Mouse (Mus musculus): ENCODE results near the gene Col4a4. TPM values are rescaled to one million over a fixed set of nuclear protein-coding genes. Genes with fewer than 3 reads are reported as not detected.
A peak's percentile ranks its signal among the peaks of the same experiment; 100 is the strongest.

The Col4a4 gene
- polyA plus RNA-seq, 1 experiment from 2014 or later: 0.31 TPM

GRCm38 (mm10) chr1:82536515-82537174 is 50.0 kb downstream of the Col4a4 start:
- 30% methylated on average over 6 of the region's 6 CpGs for WGBS

GRCm38 (mm10) chr1:82527931-82528330 is 58.7 kb downstream of the Col4a4 start:
- H3K27me3 ChIP-seq (replicated peaks): no peaks in the 10 kb centered on the region
- 64% methylated on average over 4 of the region's 4 CpGs for WGBS
- no peak overlapping the region for H3K4me3 ChIP-seq (replicated peaks)
- no peak for ATAC-seq (ENCODE audit: low FRiP score)
- no peaks in the 10 kb centered on the region for H3K36me3 ChIP-seq
- H3K27ac ChIP-seq (replicated peaks): no peak overlapping the region
- H3K4me2 ChIP-seq: no peak overlapping the region
- no peaks in the 10 kb centered on the region for H3K9me3 ChIP-seq (replicated peaks)
- H3K4me1 ChIP-seq: no peaks in the 10 kb centered on the region
- no peak overlapping the region for H3K9ac ChIP-seq (replicated peaks)

More at GRCm38 (mm10) chr1:82536515-82537174, 50.0 kb downstream of the Col4a4 start:
- no peaks in the 10 kb centered on the region for H3K36me3 ChIP-seq
- H3K4me1 ChIP-seq: no peaks in the 10 kb centered on the region
- H3K9me3 ChIP-seq (replicated peaks): no peaks in the 10 kb centered on the region
- ATAC-seq (ENCODE audit: low FRiP score): no peak
- H3K9ac ChIP-seq (replicated peaks): no peak overlapping the region
- H3K4me2 ChIP-seq: no peak overlapping the region
- H3K27ac ChIP-seq (replicated peaks): no peak overlapping the region
- no peak overlapping the region for H3K4me3 ChIP-seq (replicated peaks)
- no peaks in the 10 kb centered on the region for H3K27me3 ChIP-seq (replicated peaks)

- no peak for ATAC-seq (ENCODE audit: low FRiP score)
Observed at GRCm38 (mm10) chr1:82491954-82492353, 94.7 kb downstream of the Col4a4 start.

GRCm38 (mm10) chr1:82486371-82486770 is 100.3 kb downstream of the Col4a4 start:
- H3K4me2 ChIP-seq: no peak overlapping the region
- no peaks in the 10 kb centered on the region for H3K4me1 ChIP-seq
- no peaks in the 10 kb centered on the region for H3K36me3 ChIP-seq
- WGBS: 88% methylated on average over 4 of the region's 4 CpGs
- ATAC-seq (ENCODE audit: low FRiP score): no peak
- H3K9ac ChIP-seq (replicated peaks): no peak overlapping the region
- H3K27me3 ChIP-seq (replicated peaks): no peaks in the 10 kb centered on the region
- H3K27ac ChIP-seq (replicated peaks): no peak overlapping the region
- H3K4me3 ChIP-seq (replicated peaks): no peak overlapping the region
- H3K9me3 ChIP-seq (replicated peaks): no peaks in the 10 kb centered on the region

More at GRCm38 (mm10) chr1:82491954-82492353, 94.7 kb downstream of the Col4a4 start:
- Histone ChIP-seq H3K9ac (replicated peaks) (no peak overlapping the region), H3K4me2 (no peak overlapping the region), H3K27ac (replicated peaks) (no peak overlapping the region), H3K4me1 (no peaks in the 10 kb centered on the region), H3K27me3 (replicated peaks) (no peaks in the 10 kb centered on the region), H3K4me3 (replicated peaks) (no peak overlapping the region), H3K9me3 (replicated peaks) (no peaks in the 10 kb centered on the region), H3K36me3 (no peaks in the 10 kb centered on the region)
- WGBS: 87% methylated on average over 2 of the region's 2 CpGs

GRCm38 (mm10) chr1:82482371-82482770 is 104.3 kb downstream of the Col4a4 start:
- no peak overlapping the region for H3K9ac ChIP-seq (replicated peaks)
- H3K9me3 ChIP-seq (replicated peaks): no peaks in the 10 kb centered on the region
- H3K36me3 ChIP-seq: no peaks in the 10 kb centered on the region
- no peak overlapping the region for H3K4me3 ChIP-seq (replicated peaks)
- H3K4me1 ChIP-seq: no peaks in the 10 kb centered on the region
- no peak overlapping the region for H3K4me2 ChIP-seq
- H3K27me3 ChIP-seq (replicated peaks): no peaks in the 10 kb centered on the region
- WGBS: 93% methylated on average over 7 of the region's 7 CpGs
- no peak overlapping the region for H3K27ac ChIP-seq (replicated peaks)
- no peak for ATAC-seq (ENCODE audit: low FRiP score)

- ATAC-seq (ENCODE audit: low FRiP score): no peak
- no peak overlapping the region for H3K27ac ChIP-seq (replicated peaks)
- H3K4me1 ChIP-seq: peaks cover 13% of the 10 kb centered on the region
- H3K4me3 ChIP-seq (replicated peaks): no peak overlapping the region
- no peaks in the 10 kb centered on the region for H3K36me3 ChIP-seq
- whole genome bisulfite sequencing: 87% methylated on average over 12 of the region's 12 CpGs
- no peaks in the 10 kb centered on the region for H3K9me3 ChIP-seq (replicated peaks)
- H3K9ac ChIP-seq (replicated peaks): no peak overlapping the region
- H3K4me2 ChIP-seq: no peak overlapping the region
- no peaks in the 10 kb centered on the region for H3K27me3 ChIP-seq (replicated peaks)
Observed at GRCm38 (mm10) chr1:82479696-82480487, 106.8 kb downstream of the Col4a4 start.

GRCm38 (mm10) chr1:82476746-82477145 is 109.9 kb downstream of the Col4a4 start:
- no peaks in the 10 kb centered on the region for H3K9me3 ChIP-seq (replicated peaks)
- H3K36me3 ChIP-seq: no peaks in the 10 kb centered on the region
- no peak overlapping the region for H3K9ac ChIP-seq (replicated peaks)
- H3K4me3 ChIP-seq (replicated peaks): no peak overlapping the region
- H3K4me2 ChIP-seq: peak overlapping the region; percentile 27
- 6% methylated on average over 9 of the region's 9 CpGs for WGBS
- peak; percentile 58; the same call in 1 of the 2 replicates for ATAC-seq (ENCODE audit: low FRiP score)
- H3K4me1 ChIP-seq: peaks cover 20% of the 10 kb centered on the region
- 0 out of 2 replicates have a peak overlapping the region, but pooled peaks have one; percentile 33 for H3K27ac ChIP-seq (replicated peaks)
- no peaks in the 10 kb centered on the region for H3K27me3 ChIP-seq (replicated peaks)

- WGBS: 30% methylated on average over 11 of the region's 11 CpGs
- H3K27ac ChIP-seq (replicated peaks): no peak overlapping the region
- no peaks in the 10 kb centered on the region for H3K27me3 ChIP-seq (replicated peaks)
- no peak overlapping the region for H3K9ac ChIP-seq (replicated peaks)
- H3K4me3 ChIP-seq (replicated peaks): no peak overlapping the region
- H3K9me3 ChIP-seq (replicated peaks): no peaks in the 10 kb centered on the region
- peaks cover 20% of the 10 kb centered on the region for H3K4me1 ChIP-seq
- H3K4me2 ChIP-seq: peak overlapping the region; percentile 27
- no peaks in the 10 kb centered on the region for H3K36me3 ChIP-seq
- peak; percentile 56; the same call in 1 of the 2 replicates for ATAC-seq (ENCODE audit: low FRiP score)
Observed at GRCm38 (mm10) chr1:82476256-82476655, 110.4 kb downstream of the Col4a4 start.

- Histone ChIP-seq H3K36me3 (no peaks in the 10 kb centered on the region), H3K4me3 (replicated peaks) (no peak overlapping the region), H3K27me3 (replicated peaks) (no peaks in the 10 kb centered on the region), H3K4me2 (peak overlapping the region; percentile 27; the same call in 1 of the 2 replicates), H3K4me1 (peaks cover 20% of the 10 kb centered on the region), H3K27ac (replicated peaks) (no peak overlapping the region), H3K9ac (replicated peaks) (no peak overlapping the region), H3K9me3 (replicated peaks) (no peaks in the 10 kb centered on the region)
- 54% methylated on average over 4 of the region's 4 CpGs for WGBS
- no peak for ATAC-seq (ENCODE audit: low FRiP score)
Observed at GRCm38 (mm10) chr1:82475821-82476220, 110.8 kb downstream of the Col4a4 start.

GRCm38 (mm10) chr1:82475254-82475653 is 111.4 kb downstream of the Col4a4 start:
- H3K4me1 ChIP-seq: peaks cover 20% of the 10 kb centered on the region
- 41% methylated on average over 5 of the region's 5 CpGs for WGBS
- no peak for ATAC-seq (ENCODE audit: low FRiP score)
- no peaks in the 10 kb centered on the region for H3K27me3 ChIP-seq (replicated peaks)
- H3K4me3 ChIP-seq (replicated peaks): no peak overlapping the region
- no peak overlapping the region for H3K9ac ChIP-seq (replicated peaks)
- H3K4me2 ChIP-seq: no peak overlapping the region
- H3K9me3 ChIP-seq (replicated peaks): no peaks in the 10 kb centered on the region
- no peaks in the 10 kb centered on the region for H3K36me3 ChIP-seq
- no peak overlapping the region for H3K27ac ChIP-seq (replicated peaks)

GRCm38 (mm10) chr1:82474461-82474961 is 112.1 kb downstream of the Col4a4 start:
- Histone ChIP-seq H3K4me1 (peaks cover 20% of the 10 kb centered on the region), H3K36me3 (no peaks in the 10 kb centered on the region), H3K27ac (replicated peaks) (no peak overlapping the region), H3K27me3 (replicated peaks) (no peaks in the 10 kb centered on the region), H3K4me2 (no peak overlapping the region), H3K9ac (replicated peaks) (no peak overlapping the region), H3K9me3 (replicated peaks) (no peaks in the 10 kb centered on the region), H3K4me3 (replicated peaks) (no peak overlapping the region)
- 0 out of 2 replicates have a peak, but pooled peaks have one; percentile 46 for ATAC-seq (ENCODE audit: low FRiP score)
- 13% methylated on average over 4 of the region's 4 CpGs for WGBS

- no peak overlapping the region for H3K9ac ChIP-seq (replicated peaks)
- no peak overlapping the region for H3K4me3 ChIP-seq (replicated peaks)
- no peak overlapping the region for H3K27ac ChIP-seq (replicated peaks)
- peaks cover 20% of the 10 kb centered on the region for H3K4me1 ChIP-seq
- H3K4me2 ChIP-seq: no peak overlapping the region
- no peaks in the 10 kb centered on the region for H3K36me3 ChIP-seq
- no peaks in the 10 kb centered on the region for H3K9me3 ChIP-seq (replicated peaks)
- no peaks in the 10 kb centered on the region for H3K27me3 ChIP-seq (replicated peaks)
- no peak for ATAC-seq (ENCODE audit: low FRiP score)
Observed at GRCm38 (mm10) chr1:82473467-82473866, 113.2 kb downstream of the Col4a4 start.
